Mouse (Mus musculus) left cerebral cortex, adult 18-20 months (tissue): ENCODE results near the gene Piwil4. TPM values are rescaled to one million over a fixed set of nuclear protein-coding genes. Genes with fewer than 3 reads are reported as not detected.
A peak's percentile ranks its signal among the peaks of the same experiment; 100 is the strongest.

Source experiments
- DNase-seq, 2 experiments: peaks; one replicate each; pipeline ENCODE4 v3.0.0; 2021 to 2022; ENCODE audit warnings: low spot score in 2 of 2, mixed read lengths in 1 of 2
- long read RNA-seq, 2 experiments: library from polyadenylated mRNA; stranded (forward); transcript quantifications; one replicate each; pipeline ENCODE4 v2.0.0; 2021
- total RNA-seq, 2 experiments: library from RNA; stranded (reverse); gene quantifications; 2 replicates each; pipeline ENCODE4 v1.2.3; 2021

The Piwil4 gene
- not detected for total RNA-seq
- long read RNA-seq, experiment 1: 0 reads
- long read RNA-seq, experiment 2: 0 reads

GRCm38 (mm10) chr9:14740151-14740924, at the start of gene Piwil4:
TSS of gene Piwil4 (minus strand) at chr9:14740733.
- no peak for DNase-seq

GRCm38 (mm10) chr9:14787356-14787755, 46.8 kb upstream of the Piwil4 start:
- no peak for DNase-seq

GRCm38 (mm10) chr9:14784039-14785002, 43.8 kb upstream of the Piwil4 start, which contains the start of the genes Mre11a and Ankrd49:
TSS of gene Mre11a (plus strand) at chr9:14784654.
TSS of gene Ankrd49 (minus strand) at chr9:14784856.
- DNase-seq: peak; percentile 88 to 91

- no peak for DNase-seq
Observed at GRCm38 (mm10) chr9:14778341-14778740, 37.8 kb upstream of the Piwil4 start.

GRCm38 (mm10) chr9:14773813-14774212, 33.3 kb upstream of the Piwil4 start:
- DNase-seq: no peak

GRCm38 (mm10) chr9:14772074-14772473, 31.5 kb upstream of the Piwil4 start:
- DNase-seq: no peak

- no peak for DNase-seq
Observed at GRCm38 (mm10) chr9:14770803-14771471, 30.4 kb upstream of the Piwil4 start, which contains the start of gene 1700012B09Rik. TSS of gene 1700012B09Rik (minus strand) at chr9:14771030.

GRCm38 (mm10) chr9:14769811-14770210, 29.3 kb upstream of the Piwil4 start:
- no peak for DNase-seq

GRCm38 (mm10) chr9:14764765-14765164, 24.2 kb upstream of the Piwil4 start:
- peak; percentile 44 to 67 for DNase-seq

- DNase-seq: no peak
Observed at GRCm38 (mm10) chr9:14759261-14759660, 18.7 kb upstream of the Piwil4 start.

GRCm38 (mm10) chr9:14758590-14758989, 18.1 kb upstream of the Piwil4 start:
- no peak for DNase-seq

- no peak for DNase-seq
Observed at GRCm38 (mm10) chr9:14754469-14754868, 13.9 kb upstream of the Piwil4 start.

- no peak for DNase-seq
Observed at GRCm38 (mm10) chr9:14753947-14754346, 13.4 kb upstream of the Piwil4 start.

GRCm38 (mm10) chr9:14752001-14752522, 11.5 kb upstream of the Piwil4 start, which contains the start of gene Fut4:
TSS of gene Fut4 (minus strand) at chr9:14752393.
- DNase-seq: no peak

GRCm38 (mm10) chr9:14751503-14752000, 11.0 kb upstream of the Piwil4 start:
- DNase-seq: no peak

GRCm38 (mm10) chr9:14750901-14751502, 10.5 kb upstream of the Piwil4 start:
- no peak for DNase-seq

GRCm38 (mm10) chr9:14739498-14740150, 909 bp downstream of the Piwil4 start:
- no peak for DNase-seq

- no peak for DNase-seq
Observed at GRCm38 (mm10) chr9:14730941-14731541, 9.5 kb downstream of the Piwil4 start.

- no peak for DNase-seq
Observed at GRCm38 (mm10) chr9:14728365-14728764, 12.2 kb downstream of the Piwil4 start.
